Mouse (Mus musculus) mouse trophoblast stem cell (cell line): ENCODE data around the gene Sec62.
"Not testable (repeated sequence)": the region's sequence is repeated elsewhere in the genome, so short reads cannot be mapped to it uniquely, and the experiment has no call there.

Experiments
- in situ Hi-C, 2 experiments: fragments of 300-500 bp; cut with MseI, MboI; formaldehyde crosslinking; loops; 2 replicates in 1 of 2; 3 replicates in 1 of 2; pipeline ENCODE4 v1.15.1; 2025

Gene Sec62

GRCm38 (mm10) chr3:30831848-30832606 lies 39.4 kb downstream of the Sec62 start:
- in situ Hi-C loops: no loop called here

- in situ Hi-C loops: no loop called here
Measured at GRCm38 (mm10) chr3:30833254-30833653, 40.6 kb downstream of the Sec62 start.

DNA sequence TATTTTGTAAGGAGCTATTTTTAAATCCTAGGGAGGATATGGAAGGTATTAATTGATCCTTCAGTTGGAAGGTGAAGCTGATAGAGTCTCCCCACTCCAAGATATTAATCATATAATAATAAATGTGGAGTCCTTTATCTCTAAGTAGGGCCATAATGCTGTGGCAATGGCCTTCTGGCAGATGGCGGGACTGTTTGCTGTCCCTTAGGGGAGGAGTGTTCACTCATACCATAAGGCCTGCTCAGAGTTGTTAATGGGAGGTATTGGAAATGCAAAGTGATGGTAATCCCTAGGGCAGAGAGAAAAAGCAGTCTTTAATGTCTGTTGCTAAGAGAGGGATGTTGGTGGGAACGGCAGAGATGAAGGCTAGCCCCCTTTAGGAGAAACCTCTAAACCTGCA lies 53.1 kb downstream of the Sec62 start:
- in situ Hi-C loops: no loop called here

DNA sequence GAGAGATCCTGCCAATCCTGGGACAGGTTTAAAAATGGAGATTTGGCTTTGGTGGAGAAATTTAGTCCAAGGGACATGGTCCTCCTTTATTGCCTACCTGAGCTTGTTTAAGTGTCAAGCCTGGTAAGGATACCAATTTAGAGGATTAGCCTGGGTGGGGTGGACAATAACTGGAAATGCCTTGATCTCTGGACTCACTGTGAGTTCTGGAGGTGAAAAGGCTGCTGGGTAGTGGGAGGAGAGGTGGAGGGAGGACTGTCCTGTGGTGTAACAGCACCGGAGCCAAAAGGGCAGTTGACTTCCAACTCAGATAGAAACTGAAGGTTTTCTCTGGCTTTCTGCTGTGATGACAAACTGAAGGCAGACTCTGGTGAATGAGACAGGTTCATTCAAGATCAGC lies 54.7 kb downstream of the Sec62 start:
- in situ Hi-C loops: no loop called here

GRCm38 (mm10) chr3:30851422-30851821 lies 58.7 kb downstream of the Sec62 start:
- in situ Hi-C loops: no loop called here

GRCm38 (mm10) chr3:30853596-30853995 lies 60.9 kb downstream of the Sec62 start:
- in situ Hi-C loops: no loop called here

DNA sequence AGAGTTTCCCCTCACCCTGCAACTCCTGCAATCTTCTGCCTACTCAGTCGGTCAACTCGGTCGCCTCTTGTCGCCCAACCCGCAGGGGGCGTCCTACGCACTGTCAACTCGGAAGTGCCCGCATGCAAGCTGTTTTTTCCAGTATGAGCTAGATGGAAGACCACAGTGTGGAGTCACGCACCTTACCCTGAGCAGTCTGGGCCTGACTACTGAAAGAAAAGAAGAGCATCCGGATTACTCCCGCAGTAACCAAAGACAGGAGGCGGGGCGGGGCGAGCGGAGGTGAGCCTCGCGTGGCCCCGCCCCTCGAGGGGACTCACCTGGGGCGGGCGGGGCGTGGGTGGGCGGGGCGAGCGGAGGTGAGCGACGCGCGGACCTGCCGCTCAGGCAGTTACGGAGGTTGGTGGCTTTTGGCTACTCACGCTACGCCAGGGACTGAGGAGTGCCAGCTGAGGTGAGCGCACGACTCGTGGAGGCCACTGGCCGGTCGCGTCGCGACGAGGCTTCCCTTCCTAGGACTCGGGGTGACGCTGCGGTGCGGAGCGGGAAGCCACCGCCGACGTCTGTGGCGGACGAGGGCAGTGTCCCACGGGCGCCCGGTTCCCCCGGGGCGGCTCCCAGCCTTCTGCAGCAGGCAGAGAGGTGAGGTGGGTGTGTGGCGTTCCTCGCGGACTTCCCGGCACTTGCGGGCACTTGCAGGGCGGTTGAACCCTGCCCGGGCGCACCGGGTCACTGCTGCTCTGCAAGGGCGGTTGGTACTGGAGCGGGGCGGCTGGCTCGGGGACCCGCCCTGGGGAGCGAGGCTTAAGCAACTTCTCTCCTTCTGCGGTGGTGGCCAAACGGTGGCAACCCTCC lies 63.2 kb downstream of the Sec62 start, which contains the start of gene Gpr160:
Gene Gpr160 (plus strand): TSS at position 347 of the 855 bp plus-strand sequence.
- in situ Hi-C loops: no loop called here

DNA sequence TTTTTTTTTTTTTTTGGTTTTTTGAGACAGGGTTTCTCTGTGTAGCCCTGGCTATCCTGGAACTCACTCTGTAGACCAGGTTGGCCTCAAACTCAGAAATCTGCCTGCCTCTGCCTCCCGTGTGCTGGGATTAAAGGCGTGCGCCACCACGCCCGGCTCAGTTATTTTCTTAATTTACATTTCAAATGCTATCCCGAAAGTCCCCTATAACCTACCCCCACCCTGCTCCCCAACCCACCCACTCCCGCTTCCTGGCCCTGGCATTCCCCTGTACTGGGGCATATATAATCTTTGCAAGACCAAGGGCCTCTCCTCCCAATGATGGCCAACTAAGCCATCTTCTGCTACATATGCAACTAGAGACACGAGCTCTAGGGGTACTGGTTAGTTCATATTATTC lies 66.9 kb downstream of the Sec62 start:
- in situ Hi-C loops: not testable (repeated sequence)

- in situ Hi-C loops: no loop called here
Measured at GRCm38 (mm10) chr3:30860705-30861104, 68.0 kb downstream of the Sec62 start.

- in situ Hi-C loops: no loop called here
Measured at GRCm38 (mm10) chr3:30863712-30864435, 71.2 kb downstream of the Sec62 start.

GRCm38 (mm10) chr3:30864640-30865039 lies 72.0 kb downstream of the Sec62 start:
- in situ Hi-C loops: no loop called here

DNA sequence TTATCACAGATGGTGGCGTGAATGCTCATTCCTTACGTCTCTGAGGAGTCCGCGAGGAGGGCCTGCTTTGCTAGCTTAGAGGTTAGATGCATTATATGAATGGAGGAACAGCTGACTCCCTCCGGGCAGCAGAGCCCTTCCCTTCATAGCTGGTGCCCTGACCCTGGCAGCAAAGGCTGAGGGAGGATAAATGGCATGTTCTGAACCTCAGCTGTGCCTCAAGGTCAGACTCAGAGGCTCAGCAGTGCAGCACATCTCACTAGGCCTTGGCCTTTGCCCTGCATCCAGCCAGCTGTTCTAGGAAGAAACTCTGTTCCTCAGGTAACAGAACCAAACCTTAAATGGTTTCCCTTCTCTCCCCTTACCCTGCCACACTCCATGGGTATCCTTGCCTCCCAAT lies 75.5 kb downstream of the Sec62 start:
- in situ Hi-C loops: no loop called here

GRCm38 (mm10) chr3:30868625-30869024 lies 76.0 kb downstream of the Sec62 start:
- in situ Hi-C loops: no loop called here

DNA sequence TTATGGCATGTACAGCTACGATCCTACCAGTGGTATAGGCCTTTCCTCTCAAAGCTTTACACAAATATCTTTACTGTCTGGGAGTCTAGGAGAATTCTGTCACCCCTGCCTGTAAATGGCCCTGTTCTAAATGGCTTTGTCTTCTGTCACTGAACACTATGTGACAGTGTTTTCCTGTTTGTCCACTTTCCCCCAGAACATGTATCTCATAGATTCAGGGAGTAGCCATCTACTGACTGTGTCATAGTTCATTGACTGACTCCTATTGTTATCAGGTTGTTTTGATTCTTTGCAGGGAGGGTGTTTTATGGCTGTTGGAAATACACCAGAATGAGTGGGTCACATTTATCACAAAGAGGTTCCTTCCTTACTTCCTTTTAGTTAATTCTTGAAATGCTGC lies 77.3 kb downstream of the Sec62 start:
- in situ Hi-C loops: no loop called here
